In the genomic region with DNA sequence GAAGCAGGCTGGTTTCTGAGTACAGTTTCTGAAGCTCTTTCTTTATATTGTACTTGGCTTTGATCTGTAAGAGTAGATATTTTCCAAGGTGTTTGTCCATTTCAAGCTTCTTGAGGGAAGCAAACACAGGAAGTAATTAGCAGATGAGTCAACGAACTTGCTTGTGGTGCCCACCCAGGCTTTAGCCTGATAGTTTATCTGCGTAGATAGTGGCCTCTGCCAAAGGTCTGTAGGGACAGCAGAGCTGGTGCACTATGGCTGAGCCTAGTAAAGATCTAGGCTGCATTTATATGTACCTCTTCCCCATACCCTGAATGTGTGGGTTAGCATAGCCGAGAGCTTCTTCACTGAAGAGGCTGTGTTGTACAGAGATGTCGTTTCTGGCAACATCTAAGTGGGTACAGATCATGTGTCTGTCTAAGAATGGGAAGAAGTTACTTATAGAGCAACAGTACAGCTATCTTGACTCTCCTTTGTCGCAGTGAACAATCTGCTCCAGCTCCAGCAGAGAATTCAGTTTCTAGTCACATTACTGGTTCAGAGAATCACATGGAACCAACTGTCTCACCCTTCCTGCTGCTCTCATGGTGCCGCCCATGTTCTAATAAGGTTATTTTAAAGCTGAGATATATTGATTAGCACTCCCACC, we compare ENCODE assay signal across 16 mouse cellular contexts.
DNase-seq lines count a peak whose midpoint lies in the region; ATAC-seq and TF ChIP-seq lines count a peak whose summit lies in the region.
"Had no signal": no experiment of that assay in that cellular context is flagged by ENCODE, and none has a peak within 500 bp of the region (broad histone marks: within the 10 kb centered on the region; RNA-seq: fewer than 3 reads in every experiment).

No protein-coding gene starts in this region.

- TF ChIP-seq EP300 in lung, postnatal 0 days (IDR thresholded peaks at IDR 0.05): no peak

- DNase-seq in frontal cortex, postnatal 36 days (ENCODE audit: low spot score in 2 of 2): peak; percentile 17 to 63
- DNase-seq in frontal cortex, postnatal 14 days (ENCODE audit: low spot score in 2 of 2): no peak
- DNase-seq in lung, postnatal 0 days (ENCODE audit: low spot score): peak; percentile 35
- no peak for DNase-seq in lung, adult 18-20 months
- DNase-seq in lung, postnatal 25 days (ENCODE audit: low spot score): peak; percentile 28
- DNase-seq in cerebellum, postnatal 14 days: no peak
- no peak for DNase-seq in thymus, postnatal 4 days
- no peak for DNase-seq in yolk sac, embryonic 10.5 days (ENCODE audit: low spot score)
- DNase-seq: adrenal gland, postnatal 25 days; cerebellum, adult 9-10 months; kidney, postnatal 36 days had no signal

- H3K27me3 ChIP-seq in lung, postnatal 0 days (replicated peaks; ENCODE audit: insufficient read depth, low read length): no peaks in the 10 kb centered on the region
- H3K27me3 ChIP-seq: hindbrain, embryonic 12.5 days; limb, embryonic 13.5 days; midbrain, embryonic 12.5 days had no signal

- H3K4me1 ChIP-seq in lung, postnatal 0 days (ENCODE audit: insufficient read depth, low read depth, low read length): peaks cover 8% of the 10 kb centered on the region; the same call in 1 of the 2 replicates
- H3K4me1 ChIP-seq: embryonic facial prominence, embryonic 10.5 days; hindbrain, embryonic 12.5 days; midbrain, embryonic 12.5 days had no signal

- no peaks in the 10 kb centered on the region for H3K36me3 ChIP-seq in lung, postnatal 0 days (ENCODE audit: insufficient read depth, low read length)
- H3K36me3 ChIP-seq: hindbrain, embryonic 12.5 days; limb, embryonic 13.5 days; midbrain, embryonic 12.5 days had no signal

- no peak for TF ChIP-seq CTCF in lung, postnatal 0 days (IDR thresholded peaks at IDR 0.05)

- H3K4me2 ChIP-seq in lung, postnatal 0 days (replicated peaks; ENCODE audit: low read depth, low read length): no peak overlapping the region
- H3K4me2 ChIP-seq: hindbrain, embryonic 12.5 days; limb, embryonic 13.5 days; midbrain, embryonic 12.5 days had no signal

- H3K9ac ChIP-seq in lung, postnatal 0 days (replicated peaks; ENCODE audit: low read depth): no peak overlapping the region
- H3K9ac ChIP-seq: hindbrain, embryonic 12.5 days; limb, embryonic 13.5 days; midbrain, embryonic 12.5 days had no signal

- WGBS in lung, postnatal 0 days: 69% methylated on average over 6 of the region's 6 CpGs

- peak overlapping the region; percentile 66; the same call in 1 of the 2 replicates for H3K27ac ChIP-seq in lung, postnatal 0 days (ENCODE audit: low read length)
- H3K27ac ChIP-seq: embryonic facial prominence, embryonic 10.5 days; hindbrain, embryonic 12.5 days; limb, embryonic 13.5 days; midbrain, embryonic 12.5 days had no signal

- ATAC-seq in lung, postnatal 0 days: 0 out of 2 replicates have a peak, but pooled peaks have one; percentile 31
- ATAC-seq: activated CD4-positive, CD25-positive, alpha-beta regulatory T cell, adult 4 months had no signal

- no peak overlapping the region for H3K4me3 ChIP-seq in lung, postnatal 0 days (ENCODE audit: low read depth, low read length)
- H3K4me3 ChIP-seq: embryonic facial prominence, embryonic 10.5 days; hindbrain, embryonic 12.5 days; limb, embryonic 13.5 days; midbrain, embryonic 12.5 days had no signal

- H3K9me3 ChIP-seq in lung, postnatal 0 days (ENCODE audit: low read length): no peaks in the 10 kb centered on the region
- H3K9me3 ChIP-seq: embryonic facial prominence, embryonic 10.5 days; hindbrain, embryonic 12.5 days; limb, embryonic 13.5 days; midbrain, embryonic 12.5 days had no signal

Comparison
In these comparisons a context has a peak if more than half of its experiments do, and no peak if none do; other contexts are left out.
1. DNase-seq: peak in frontal cortex, postnatal 36 days (2 of 2), lung, postnatal 0 days (single experiment) and lung, postnatal 25 days (single experiment); none in frontal cortex, postnatal 14 days (0 of 2), lung, adult 18-20 months (0 of 2), cerebellum, postnatal 14 days (0 of 2), thymus, postnatal 4 days (single experiment) and yolk sac, embryonic 10.5 days (single experiment).